Mouse (Mus musculus) MEL (cell line): ENCODE data around the gene Acot4.
"Not testable (repeated sequence)": the region's sequence is repeated elsewhere in the genome, so short reads cannot be mapped to it uniquely, and the experiment has no call there.

Experiments
- CTCF ChIP-seq, 3 experiments: IDR thresholded peaks in 2 of 3; conservative IDR thresholded peaks in 1 of 3; 2 replicates each; pipeline ENCODE4 v1.5.1; 2011 to 2012; ENCODE audit warnings: low read length in 3 of 3, low read depth in 2 of 3, mild to moderate bottlenecking in 2 of 3, improper control_type of control experiment in 1 of 3, inconsistent platforms in 1 of 3, mixed read lengths in 1 of 3, moderate library complexity in 1 of 3; ENCODE audit not compliant: control insufficient read depth in 1 of 3, insufficient read depth in 1 of 3, poor library complexity in 1 of 3, severe bottlenecking in 1 of 3
- MYC ChIP-seq: IDR thresholded peaks from 2 replicates; pipeline ENCODE4 v1.6.1; 2011; ENCODE audit warnings: low read depth, mild to moderate bottlenecking, low read length, improper control_type of control experiment, moderate library complexity
- POLR2A ChIP-seq, 2 experiments: IDR thresholded peaks; 2 replicates each; pipeline ENCODE4 v1.6.1; 2011 to 2012; ENCODE audit warnings: low read length in 2 of 2, mild to moderate bottlenecking in 2 of 2, control low read depth in 1 of 2, improper control_type of control experiment in 1 of 2, low read depth in 1 of 2, moderate library complexity in 1 of 2; ENCODE audit not compliant: control insufficient read depth in 1 of 2, insufficient read depth in 1 of 2, poor library complexity in 1 of 2

DNA sequence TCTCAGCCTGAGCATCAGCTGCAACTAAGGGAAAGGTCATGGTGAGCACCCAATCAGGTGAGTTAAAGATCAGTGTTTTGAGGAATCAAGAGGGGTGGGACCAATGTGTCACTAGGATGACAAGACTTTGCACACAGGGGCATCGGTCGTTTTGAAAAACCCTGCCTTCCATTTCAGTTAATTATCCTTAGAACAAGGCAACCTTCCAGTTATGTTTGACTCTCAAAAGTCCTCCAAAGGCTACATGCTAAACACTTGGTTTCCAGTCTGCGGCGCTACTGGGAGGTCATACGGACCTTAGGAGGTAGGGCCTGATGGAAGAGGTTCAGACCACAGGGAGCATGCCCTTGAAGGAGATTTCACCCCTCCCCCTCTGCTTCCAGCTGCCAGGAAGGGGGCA lies 12.6 kb downstream of the Acot4 start:
- not testable (repeated sequence) for TF ChIP-seq POLR2A (IDR thresholded peaks at IDR 0.05; ENCODE audit: control insufficient read depth in 1 of 2, insufficient read depth in 1 of 2, low read depth in 1 of 2, low read length in 2 of 2, poor library complexity in 1 of 2); CTCF (IDR thresholded peaks at IDR 0.05 in 2 of 3, conservative IDR thresholded peaks at IDR 0.05 in 1 of 3; ENCODE audit: control insufficient read depth in 1 of 3, insufficient read depth in 1 of 3, low read depth in 2 of 3, low read length in 3 of 3, poor library complexity in 1 of 3, severe bottlenecking in 1 of 3); MYC
